Mouse (Mus musculus): ENCODE results near the gene 4930452B06Rik. TPM values are rescaled to one million over a fixed set of nuclear protein-coding genes. Genes with fewer than 3 reads are reported as not detected.

4930452B06Rik gene
- polyA plus RNA-seq, 1 experiment from 2014 or later, result 2.4 TPM

GRCm38 (mm10) chr14:8525232-8525631, 140.8 kb downstream of the 4930452B06Rik start:
- H3K4me3 ChIP-seq (replicated peaks), result no peak overlapping the region
- no peaks in the 10 kb centered on the region for H3K27me3 ChIP-seq
- ATAC-seq (ENCODE audit: insufficient read depth), result no peak

GRCm38 (mm10) chr14:8517681-8518080, 148.4 kb downstream of the 4930452B06Rik start:
- Histone ChIP-seq H3K9ac (no peak overlapping the region), H3K27ac (replicated peaks) (no peak overlapping the region), H3K27me3 (no peaks in the 10 kb centered on the region), H3K4me2 (no peak overlapping the region), H3K4me1 (replicated peaks) (no peaks in the 10 kb centered on the region), H3K36me3 (replicated peaks) (no peaks in the 10 kb centered on the region), H3K4me3 (replicated peaks) (no peak overlapping the region), H3K9me3 (replicated peaks) (no peaks in the 10 kb centered on the region)
- 15% methylated on average over 6 of the region's 6 CpGs for WGBS (ENCODE audit: insufficient replicate concordance)
- no peak for ATAC-seq (ENCODE audit: insufficient read depth)

More at GRCm38 (mm10) chr14:8525232-8525631, 140.8 kb downstream of the 4930452B06Rik start:
- H3K9me3 ChIP-seq (replicated peaks), result no peaks in the 10 kb centered on the region
- no peak overlapping the region for H3K9ac ChIP-seq
- H3K36me3 ChIP-seq (replicated peaks), result no peaks in the 10 kb centered on the region
- no peak overlapping the region for H3K4me2 ChIP-seq
- no peaks in the 10 kb centered on the region for H3K4me1 ChIP-seq (replicated peaks)
- WGBS (ENCODE audit: insufficient replicate concordance), result 69% methylated on average over 6 of the region's 6 CpGs
- H3K27ac ChIP-seq (replicated peaks), result no peak overlapping the region

GRCm38 (mm10) chr14:8514071-8514470, 152.0 kb downstream of the 4930452B06Rik start:
- WGBS (ENCODE audit: insufficient replicate concordance), result 89% methylated on average over 3 of the region's 3 CpGs
- H3K36me3 ChIP-seq (replicated peaks), result no peaks in the 10 kb centered on the region
- H3K27me3 ChIP-seq, result no peaks in the 10 kb centered on the region
- no peaks in the 10 kb centered on the region for H3K4me1 ChIP-seq (replicated peaks)
- no peak overlapping the region for H3K4me3 ChIP-seq (replicated peaks)
- no peaks in the 10 kb centered on the region for H3K9me3 ChIP-seq (replicated peaks)
- no peak for ATAC-seq (ENCODE audit: insufficient read depth)
- H3K27ac ChIP-seq (replicated peaks), result no peak overlapping the region
- H3K4me2 ChIP-seq, result no peak overlapping the region
- no peak overlapping the region for H3K9ac ChIP-seq

GRCm38 (mm10) chr14:8511276-8511675, 154.8 kb downstream of the 4930452B06Rik start:
- H3K4me2 ChIP-seq, result no peak overlapping the region
- no peak overlapping the region for H3K4me3 ChIP-seq (replicated peaks)
- 64% methylated on average over 4 of the region's 4 CpGs for WGBS (ENCODE audit: insufficient replicate concordance)
- no peaks in the 10 kb centered on the region for H3K9me3 ChIP-seq (replicated peaks)
- no peaks in the 10 kb centered on the region for H3K36me3 ChIP-seq (replicated peaks)
- H3K9ac ChIP-seq, result no peak overlapping the region
- H3K27me3 ChIP-seq, result no peaks in the 10 kb centered on the region
- no peak for ATAC-seq (ENCODE audit: insufficient read depth)
- no peaks in the 10 kb centered on the region for H3K4me1 ChIP-seq (replicated peaks)
- H3K27ac ChIP-seq (replicated peaks), result no peak overlapping the region

- H3K27ac ChIP-seq (replicated peaks), result no peak overlapping the region
- no peaks in the 10 kb centered on the region for H3K36me3 ChIP-seq (replicated peaks)
- no peaks in the 10 kb centered on the region for H3K4me1 ChIP-seq (replicated peaks)
- H3K27me3 ChIP-seq, result no peaks in the 10 kb centered on the region
- no peak overlapping the region for H3K9ac ChIP-seq
- WGBS (ENCODE audit: insufficient replicate concordance), result 66% methylated on average over 10 of the region's 10 CpGs
- no peaks in the 10 kb centered on the region for H3K9me3 ChIP-seq (replicated peaks)
- H3K4me3 ChIP-seq (replicated peaks), result no peak overlapping the region
- H3K4me2 ChIP-seq, result no peak overlapping the region
- ATAC-seq (ENCODE audit: insufficient read depth), result no peak
Measured at GRCm38 (mm10) chr14:8510288-8510959, 155.6 kb downstream of the 4930452B06Rik start.

- H3K27ac ChIP-seq (replicated peaks), result no peak overlapping the region
- H3K9ac ChIP-seq, result no peak overlapping the region
- no peak overlapping the region for H3K4me2 ChIP-seq
- H3K4me1 ChIP-seq (replicated peaks), result no peaks in the 10 kb centered on the region
- no peaks in the 10 kb centered on the region for H3K9me3 ChIP-seq (replicated peaks)
- no peak for ATAC-seq (ENCODE audit: insufficient read depth)
- H3K36me3 ChIP-seq (replicated peaks), result no peaks in the 10 kb centered on the region
- H3K4me3 ChIP-seq (replicated peaks), result no peak overlapping the region
- no peaks in the 10 kb centered on the region for H3K27me3 ChIP-seq
Measured at GRCm38 (mm10) chr14:8508669-8509068, 157.4 kb downstream of the 4930452B06Rik start.

- H3K4me3 ChIP-seq (replicated peaks), result no peak overlapping the region
- no peaks in the 10 kb centered on the region for H3K27me3 ChIP-seq
- H3K27ac ChIP-seq (replicated peaks), result no peak overlapping the region
- 67% methylated on average over 2 of the region's 2 CpGs for WGBS (ENCODE audit: insufficient replicate concordance)
- no peaks in the 10 kb centered on the region for H3K4me1 ChIP-seq (replicated peaks)
- H3K9me3 ChIP-seq (replicated peaks), result no peaks in the 10 kb centered on the region
- H3K4me2 ChIP-seq, result no peak overlapping the region
- H3K36me3 ChIP-seq (replicated peaks), result no peaks in the 10 kb centered on the region
- H3K9ac ChIP-seq, result no peak overlapping the region
- no peak for ATAC-seq (ENCODE audit: insufficient read depth)
Measured at GRCm38 (mm10) chr14:8504206-8504605, 161.8 kb downstream of the 4930452B06Rik start.

- no peaks in the 10 kb centered on the region for H3K9me3 ChIP-seq (replicated peaks)
Measured at GRCm38 (mm10) chr14:8503345-8503744, 162.7 kb downstream of the 4930452B06Rik start.

GRCm38 (mm10) chr14:8502496-8502895, 163.5 kb downstream of the 4930452B06Rik start:
- Histone ChIP-seq H3K9ac (no peak overlapping the region), H3K4me2 (no peak overlapping the region), H3K27ac (replicated peaks) (no peak overlapping the region), H3K9me3 (replicated peaks) (no peaks in the 10 kb centered on the region), H3K4me1 (replicated peaks) (no peaks in the 10 kb centered on the region), H3K27me3 (no peaks in the 10 kb centered on the region), H3K4me3 (replicated peaks) (no peak overlapping the region), H3K36me3 (replicated peaks) (no peaks in the 10 kb centered on the region)
- WGBS (ENCODE audit: insufficient replicate concordance), result 71% methylated on average over 5 of the region's 5 CpGs
- no peak for ATAC-seq (ENCODE audit: insufficient read depth)

More at GRCm38 (mm10) chr14:8503345-8503744, 162.7 kb downstream of the 4930452B06Rik start:
- Histone ChIP-seq H3K27me3 (no peaks in the 10 kb centered on the region), H3K9ac (no peak overlapping the region), H3K4me1 (replicated peaks) (no peaks in the 10 kb centered on the region), H3K36me3 (replicated peaks) (no peaks in the 10 kb centered on the region), H3K4me2 (no peak overlapping the region), H3K27ac (replicated peaks) (no peak overlapping the region), H3K4me3 (replicated peaks) (no peak overlapping the region)
- WGBS (ENCODE audit: insufficient replicate concordance), result 66% methylated on average over 3 of the region's 3 CpGs
- ATAC-seq (ENCODE audit: insufficient read depth), result no peak

- no peaks in the 10 kb centered on the region for H3K27me3 ChIP-seq
- no peak for ATAC-seq (ENCODE audit: insufficient read depth)
Measured at GRCm38 (mm10) chr14:8495691-8496090, 170.3 kb downstream of the 4930452B06Rik start.

GRCm38 (mm10) chr14:8494952-8495351, 171.1 kb downstream of the 4930452B06Rik start:
- no peak overlapping the region for H3K4me3 ChIP-seq (replicated peaks)
- no peak overlapping the region for H3K4me2 ChIP-seq
- H3K4me1 ChIP-seq (replicated peaks), result no peaks in the 10 kb centered on the region
- no peaks in the 10 kb centered on the region for H3K9me3 ChIP-seq (replicated peaks)
- 59% methylated on average over 4 of the region's 4 CpGs for WGBS (ENCODE audit: insufficient replicate concordance)
- no peaks in the 10 kb centered on the region for H3K27me3 ChIP-seq
- no peak for ATAC-seq (ENCODE audit: insufficient read depth)
- no peaks in the 10 kb centered on the region for H3K36me3 ChIP-seq (replicated peaks)
- no peak overlapping the region for H3K27ac ChIP-seq (replicated peaks)
- no peak overlapping the region for H3K9ac ChIP-seq

More at GRCm38 (mm10) chr14:8495691-8496090, 170.3 kb downstream of the 4930452B06Rik start:
- no peaks in the 10 kb centered on the region for H3K4me1 ChIP-seq (replicated peaks)
- H3K4me3 ChIP-seq (replicated peaks), result no peak overlapping the region
- no peaks in the 10 kb centered on the region for H3K36me3 ChIP-seq (replicated peaks)
- no peaks in the 10 kb centered on the region for H3K9me3 ChIP-seq (replicated peaks)
- 70% methylated on average over 2 of the region's 2 CpGs for WGBS (ENCODE audit: insufficient replicate concordance)
- H3K27ac ChIP-seq (replicated peaks), result no peak overlapping the region
- no peak overlapping the region for H3K9ac ChIP-seq
- H3K4me2 ChIP-seq, result no peak overlapping the region

GRCm38 (mm10) chr14:8494260-8494659, 171.8 kb downstream of the 4930452B06Rik start:
- Histone ChIP-seq H3K4me2 (no peak overlapping the region), H3K27me3 (no peaks in the 10 kb centered on the region), H3K9me3 (replicated peaks) (no peaks in the 10 kb centered on the region), H3K4me1 (replicated peaks) (no peaks in the 10 kb centered on the region), H3K27ac (replicated peaks) (no peak overlapping the region), H3K9ac (no peak overlapping the region), H3K36me3 (replicated peaks) (no peaks in the 10 kb centered on the region), H3K4me3 (replicated peaks) (no peak overlapping the region)
- no peak for ATAC-seq (ENCODE audit: insufficient read depth)
- 42% methylated on average over 1 of the region's 1 CpGs for WGBS (ENCODE audit: insufficient replicate concordance)
